Mouse (Mus musculus): Measurements from ENCODE around the gene Hpgd. TPM values are rescaled to one million over a fixed set of nuclear protein-coding genes. Genes with fewer than 3 reads are reported as not detected.
"Not testable (repeated sequence)": the region's sequence is repeated elsewhere in the genome, so short reads cannot be mapped to it uniquely, and the experiment has no call there.

Hpgd gene
- total RNA-seq (2021) = 1 to 10 TPM; 2.5 to 2.6 TPM
- long read RNA-seq, experiment 1, partial matches to known transcripts = 0 of 2 reads
- long read RNA-seq, experiment 1, other reads (novel, unspliced or antisense) = 0 of 2 reads
- long read RNA-seq, experiment 2, partial matches to known transcripts = 0 of 3 reads
- long read RNA-seq, experiment 2, other reads (novel, unspliced or antisense) = 0 of 3 reads

GRCm38 (mm10) chr8:56294373-56294877, at the start of gene Hpgd:
Hpgd (plus strand) TSS chr8:56294585.
- intact Hi-C loops (cut with DNase I; ENCODE audit: low total_unique reads) = no loop called here
- DNase-seq = peak; percentile 55

- DNase-seq; intact Hi-C loops (cut with DNase I; ENCODE audit: low total_unique reads): not testable (repeated sequence)
Observed at GRCm38 (mm10) chr8:56251728-56252127, 42.7 kb upstream of the Hpgd start.

- no peak for DNase-seq
- intact Hi-C loops (cut with DNase I; ENCODE audit: low total_unique reads) = no loop called here
Observed at GRCm38 (mm10) chr8:56252314-56252713, 42.1 kb upstream of the Hpgd start.

- intact Hi-C loops (cut with DNase I; ENCODE audit: low total_unique reads) = no loop called here
Observed at GRCm38 (mm10) chr8:56261190-56261589, 33.2 kb upstream of the Hpgd start.

DNA sequence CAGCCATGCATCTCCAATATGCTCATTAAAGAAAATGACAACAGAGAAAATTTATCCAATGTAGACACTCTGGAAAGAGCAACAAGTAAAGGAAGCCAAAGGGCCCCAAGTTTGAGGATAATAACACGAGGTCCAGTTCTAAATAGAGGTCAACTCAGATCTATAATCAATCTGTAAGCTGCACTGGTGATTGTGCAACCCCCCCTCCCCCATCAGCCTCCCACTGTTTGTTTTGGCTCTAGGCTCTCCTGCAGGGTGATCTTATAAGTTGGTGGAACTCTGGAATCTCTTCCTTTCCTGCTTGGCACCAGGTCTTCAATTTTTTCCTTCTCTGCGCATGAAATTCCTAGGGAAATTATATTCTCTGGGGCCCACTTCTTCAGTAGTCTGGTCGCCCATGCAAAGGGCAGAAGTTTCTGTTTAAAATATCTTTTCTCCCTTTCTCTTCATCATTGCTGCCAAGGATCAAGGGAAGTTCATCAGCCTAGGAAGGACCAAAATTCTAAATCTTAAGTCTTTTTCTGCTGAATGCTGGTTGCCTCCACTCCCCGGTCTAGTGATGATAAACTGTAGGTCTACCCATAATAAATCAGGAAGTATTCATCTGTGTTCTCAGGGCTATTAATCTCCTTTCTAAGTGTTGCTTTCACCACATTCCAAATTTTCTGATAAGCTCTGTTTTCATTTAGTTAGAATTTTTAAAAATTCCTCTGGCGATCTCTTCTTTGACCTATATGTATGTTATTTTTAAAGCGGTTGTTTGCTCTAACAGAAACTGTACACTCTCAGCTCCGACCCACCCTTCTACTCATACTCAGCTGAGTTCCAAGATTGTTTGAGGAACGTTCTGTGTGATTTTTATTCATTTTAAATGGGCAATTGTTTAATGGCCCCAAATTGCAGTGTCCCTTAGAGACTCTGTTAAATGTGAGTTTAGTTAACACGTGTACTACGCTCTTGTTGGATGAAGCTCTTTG, 24.4 kb upstream of the Hpgd start:
- DNase-seq = no peak
- intact Hi-C loops (cut with DNase I; ENCODE audit: low total_unique reads) = no loop called here

More at GRCm38 (mm10) chr8:56261190-56261589, 33.2 kb upstream of the Hpgd start:
- no peak for DNase-seq

- intact Hi-C loops (cut with DNase I; ENCODE audit: low total_unique reads) = no loop called here
- DNase-seq = no peak
Observed at GRCm38 (mm10) chr8:56272934-56273333, 21.5 kb upstream of the Hpgd start.

GRCm38 (mm10) chr8:56275316-56275715, 19.1 kb upstream of the Hpgd start:
- DNase-seq = no peak
- intact Hi-C loops (cut with DNase I; ENCODE audit: low total_unique reads) = no loop called here

- intact Hi-C loops (cut with DNase I; ENCODE audit: low total_unique reads) = no loop called here
- peak; percentile 21 for DNase-seq
Observed at GRCm38 (mm10) chr8:56277810-56278528, 16.4 kb upstream of the Hpgd start.

DNA sequence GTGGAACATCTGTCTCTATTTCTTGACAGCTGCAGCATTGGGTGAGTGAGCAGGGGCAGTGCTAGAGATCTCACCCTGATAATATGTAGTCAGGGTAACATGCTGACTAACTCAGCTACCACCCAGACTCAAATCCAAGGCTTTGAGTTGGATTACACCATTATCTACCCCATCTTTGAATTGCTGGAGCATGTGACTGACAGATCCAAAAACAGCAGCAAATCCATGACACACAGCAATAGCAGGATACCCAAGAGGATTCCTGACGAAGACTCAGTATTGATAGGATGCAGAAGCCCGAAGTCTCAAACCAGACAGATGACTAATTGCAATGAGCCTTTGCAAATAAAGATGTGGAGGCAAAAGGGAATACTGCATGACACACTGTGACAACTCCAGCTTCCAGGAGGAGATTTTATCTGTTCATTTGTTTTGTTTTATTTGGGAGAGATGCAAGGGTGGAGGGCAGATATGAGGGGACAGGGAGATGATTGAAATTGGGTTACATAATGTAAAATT, 15.8 kb upstream of the Hpgd start:
- intact Hi-C loops (cut with DNase I; ENCODE audit: low total_unique reads) = no loop called here
- DNase-seq = no peak

- intact Hi-C loops (cut with DNase I; ENCODE audit: low total_unique reads) = no loop called here
- DNase-seq = no peak
Observed at GRCm38 (mm10) chr8:56283936-56284335, 10.4 kb upstream of the Hpgd start.

DNA sequence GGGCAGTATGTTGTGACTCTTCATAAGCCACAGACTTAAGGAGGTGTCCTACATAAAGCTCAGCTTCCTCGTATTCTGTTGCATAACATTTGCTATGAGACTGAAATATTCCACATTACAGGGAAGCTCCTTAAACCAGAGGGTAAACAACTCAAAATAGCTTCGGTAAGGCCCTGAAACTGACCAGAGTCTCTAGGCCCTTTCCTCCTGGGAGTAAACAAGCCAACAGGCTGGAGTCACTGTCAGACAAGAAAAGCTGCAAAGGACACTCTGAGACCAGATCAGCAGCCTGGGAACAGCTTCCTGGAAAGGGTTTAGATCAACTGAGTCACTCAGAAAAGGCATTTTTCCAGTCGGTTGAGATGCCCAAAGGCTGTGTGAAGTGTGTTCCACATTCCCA, 9.4 kb upstream of the Hpgd start:
- intact Hi-C loops (cut with DNase I; ENCODE audit: low total_unique reads) = no loop called here

GRCm38 (mm10) chr8:56286717-56287116, 7.7 kb upstream of the Hpgd start:
- DNase-seq = no peak
- intact Hi-C loops (cut with DNase I; ENCODE audit: low total_unique reads) = no loop called here

More for the DNA sequence above, 9.4 kb upstream of the Hpgd start:
- DNase-seq = no peak

- intact Hi-C loops (cut with DNase I; ENCODE audit: low total_unique reads) = no loop called here
- no peak for DNase-seq
Observed at GRCm38 (mm10) chr8:56287370-56288072, 6.9 kb upstream of the Hpgd start.

- no peak for DNase-seq
- intact Hi-C loops (cut with DNase I; ENCODE audit: low total_unique reads) = no loop called here
Observed at GRCm38 (mm10) chr8:56292318-56292717, 2.1 kb upstream of the Hpgd start.

GRCm38 (mm10) chr8:56293480-56293879, 905 bp upstream of the Hpgd start:
- DNase-seq = no peak
- intact Hi-C loops (cut with DNase I; ENCODE audit: low total_unique reads) = no loop called here

DNA sequence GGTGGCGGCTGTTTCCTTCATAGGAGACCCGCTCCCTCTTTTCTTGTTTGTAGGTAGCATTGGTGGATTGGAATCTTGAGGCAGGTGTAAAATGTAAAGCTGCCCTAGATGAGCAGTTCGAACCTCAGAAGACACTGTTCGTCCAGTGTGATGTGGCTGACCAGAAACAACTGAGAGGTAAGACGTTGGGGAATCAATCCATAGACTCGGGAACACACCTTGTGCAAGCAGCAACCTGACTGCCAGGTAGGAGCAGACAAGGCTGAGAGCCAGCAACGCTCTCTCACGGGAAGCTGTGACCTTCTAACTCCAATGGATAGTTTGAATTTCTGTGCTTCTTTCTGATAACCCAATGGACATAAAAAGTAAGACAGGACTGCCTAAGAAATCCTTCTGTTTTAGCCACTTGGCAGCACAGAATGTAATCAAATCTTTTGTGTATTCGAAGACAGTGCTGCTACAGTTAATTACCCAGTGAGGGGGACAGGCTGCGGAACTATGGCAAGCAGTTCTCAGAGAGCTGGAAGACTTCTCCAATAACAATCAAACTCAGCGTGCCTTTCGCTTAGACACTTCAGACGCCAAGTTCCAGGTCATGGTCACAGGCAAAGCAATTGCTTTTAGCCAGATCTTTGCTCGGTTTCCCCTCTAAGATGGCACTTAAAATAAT, 636 bp downstream of the Hpgd start:
- intact Hi-C loops (cut with DNase I; ENCODE audit: low total_unique reads) = no loop called here

DNA sequence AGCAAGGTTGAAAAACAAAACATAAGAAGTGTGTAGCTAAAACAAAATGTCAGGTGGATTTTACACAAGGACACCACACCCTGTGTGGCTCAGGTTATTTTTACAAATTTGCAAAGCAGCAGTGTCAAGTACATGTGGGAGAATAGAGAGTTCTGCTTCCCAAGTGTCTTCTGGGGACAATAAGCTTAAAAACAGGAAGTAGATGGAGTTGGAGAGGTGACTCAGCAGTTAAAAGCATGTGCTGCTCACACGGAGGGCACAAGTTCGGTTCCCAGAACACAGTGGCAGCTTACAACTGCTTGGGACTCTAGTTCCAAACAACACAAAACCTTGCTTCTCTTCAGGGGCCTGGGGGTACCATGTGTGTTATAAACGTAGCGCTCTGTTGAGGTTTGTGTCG, 5.0 kb downstream of the Hpgd start:
- no peak for DNase-seq
- intact Hi-C loops (cut with DNase I; ENCODE audit: low total_unique reads) = no loop called here

More for the DNA sequence above, 636 bp downstream of the Hpgd start:
- DNase-seq = no peak

GRCm38 (mm10) chr8:56301303-56301702, 6.9 kb downstream of the Hpgd start:
- DNase-seq; intact Hi-C loops (cut with DNase I; ENCODE audit: low total_unique reads): not testable (repeated sequence)

DNA sequence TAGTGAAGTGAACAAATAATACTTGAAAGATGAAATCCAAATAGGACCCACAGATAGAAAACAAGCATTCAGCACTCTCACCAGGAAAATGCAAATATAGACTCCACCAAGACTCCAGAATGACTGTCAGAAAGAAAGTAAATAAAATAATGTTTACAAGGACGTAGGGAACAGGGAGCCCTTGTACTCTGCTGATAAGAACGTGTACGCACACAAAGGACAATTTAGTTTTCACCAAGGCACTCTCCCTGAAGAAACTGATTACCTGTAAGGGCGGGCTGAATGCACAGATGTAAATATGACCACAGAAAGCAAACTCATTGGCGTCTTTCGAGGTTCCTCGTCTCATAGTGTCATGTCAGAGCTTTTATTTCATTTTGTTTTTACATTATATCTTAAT, 10.2 kb downstream of the Hpgd start:
- intact Hi-C loops (cut with DNase I; ENCODE audit: low total_unique reads) = no loop called here
- no peak for DNase-seq

Measured in gastrocnemius, postnatal 14 days (tissue).